Mouse (Mus musculus): ENCODE measurements around the gene Nkx2-3. TPM values are rescaled to one million over a fixed set of nuclear protein-coding genes. Genes with fewer than 3 reads are reported as not detected.

Nkx2-3 gene
- total and polyA plus RNA-seq, 2 experiments from 2014 or later, result not detected

DNA sequence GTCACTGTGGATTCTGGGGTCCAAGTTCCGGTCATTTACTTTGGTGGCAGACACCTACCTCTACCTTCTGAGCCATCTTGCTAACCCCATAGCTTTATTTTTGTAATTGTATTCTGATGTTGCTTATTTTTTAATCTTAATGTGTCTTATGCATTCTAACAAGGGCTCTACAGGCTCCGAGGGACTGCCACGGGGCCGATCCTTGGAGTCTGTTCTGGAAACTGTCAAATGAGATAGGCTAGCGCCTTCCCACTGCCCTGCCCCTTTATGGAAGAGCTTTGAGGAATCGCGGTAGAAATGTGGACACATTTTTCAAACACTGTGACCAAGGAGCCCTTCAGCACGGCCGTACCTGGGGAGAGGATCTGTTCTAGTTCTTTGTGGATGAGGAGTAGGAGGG, 30.7 kb downstream of the Nkx2-3 start:
- Histone ChIP-seq H3K27me3 (ENCODE audit: insufficient read depth, low read length) (no peaks in the 10 kb centered on the region), H3K4me2 (ENCODE audit: low read depth, low read length) (no peak overlapping the region), H3K9ac (replicated peaks; ENCODE audit: low read length) (no peak overlapping the region), H3K36me3 (ENCODE audit: insufficient read depth, low read length) (no peaks in the 10 kb centered on the region), H3K4me3 (ENCODE audit: low read length) (no peak overlapping the region), H3K27ac (no peak overlapping the region), H3K4me1 (ENCODE audit: insufficient read depth, low read length) (no peaks in the 10 kb centered on the region), H3K9me3 (ENCODE audit: low read length) (no peaks in the 10 kb centered on the region)
- ATAC-seq, result no peak
- no peak for DNase-seq (ENCODE audit: low spot score)
- 88% methylated on average over 9 of the region's 9 CpGs for WGBS
- TF ChIP-seq CTCF (IDR thresholded peaks at IDR 0.05; ENCODE audit: low read depth), result no peak

GRCm38 (mm10) chr19:43645508-43645907, 33.4 kb downstream of the Nkx2-3 start:
- Histone ChIP-seq H3K4me1 (ENCODE audit: insufficient read depth, low read length) (no peaks in the 10 kb centered on the region), H3K9me3 (ENCODE audit: low read length) (no peaks in the 10 kb centered on the region), H3K4me2 (ENCODE audit: low read depth, low read length) (no peak overlapping the region), H3K27ac (no peak overlapping the region), H3K27me3 (ENCODE audit: insufficient read depth, low read length) (no peaks in the 10 kb centered on the region), H3K9ac (replicated peaks; ENCODE audit: low read length) (no peak overlapping the region), H3K36me3 (ENCODE audit: insufficient read depth, low read length) (no peaks in the 10 kb centered on the region), H3K4me3 (ENCODE audit: low read length) (no peak overlapping the region)
- ATAC-seq, result no peak
- DNase-seq (ENCODE audit: low spot score), result no peak
- WGBS, result 93% methylated on average over 9 of the region's 9 CpGs
- no peak for TF ChIP-seq CTCF (IDR thresholded peaks at IDR 0.05; ENCODE audit: low read depth)

GRCm38 (mm10) chr19:43646852-43647251, 34.7 kb downstream of the Nkx2-3 start:
- Histone ChIP-seq H3K4me1 (ENCODE audit: insufficient read depth, low read length) (no peaks in the 10 kb centered on the region), H3K4me3 (ENCODE audit: low read length) (no peak overlapping the region), H3K27ac (no peak overlapping the region), H3K9ac (replicated peaks; ENCODE audit: low read length) (no peak overlapping the region), H3K4me2 (ENCODE audit: low read depth, low read length) (no peak overlapping the region), H3K36me3 (ENCODE audit: insufficient read depth, low read length) (no peaks in the 10 kb centered on the region), H3K9me3 (ENCODE audit: low read length) (no peaks in the 10 kb centered on the region), H3K27me3 (ENCODE audit: insufficient read depth, low read length) (no peaks in the 10 kb centered on the region)
- ATAC-seq (no peak), DNase-seq (ENCODE audit: low spot score) (no peak)
- no peak for TF ChIP-seq CTCF (IDR thresholded peaks at IDR 0.05; ENCODE audit: low read depth)
- 57% methylated on average over 7 of the region's 7 CpGs for WGBS

DNA sequence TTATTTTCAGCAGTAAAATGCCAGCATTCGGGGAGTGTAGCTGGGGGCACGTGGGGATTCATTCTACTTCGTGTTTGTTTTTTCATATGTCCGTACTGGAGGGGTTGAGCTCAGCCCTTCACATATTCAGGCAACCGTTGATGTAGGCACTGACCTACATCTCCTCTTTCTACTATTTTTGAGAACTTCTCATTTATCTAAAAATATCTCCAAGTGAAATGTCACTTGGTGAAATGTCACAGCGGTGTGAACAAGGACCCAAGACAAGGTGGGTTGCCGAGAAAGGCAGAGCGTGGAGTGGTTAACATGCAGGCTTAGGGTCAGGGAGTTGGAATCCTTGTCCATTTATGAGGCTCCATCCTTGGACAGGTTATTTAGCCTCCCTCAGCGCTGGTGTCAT, 35.1 kb downstream of the Nkx2-3 start:
- H3K36me3 ChIP-seq (ENCODE audit: insufficient read depth, low read length), result no peaks in the 10 kb centered on the region
- no peak overlapping the region for H3K27ac ChIP-seq
- no peaks in the 10 kb centered on the region for H3K27me3 ChIP-seq (ENCODE audit: insufficient read depth, low read length)
- no peak for ATAC-seq
- DNase-seq (ENCODE audit: low spot score), result no peak
- no peak overlapping the region for H3K9ac ChIP-seq (replicated peaks; ENCODE audit: low read length)
- no peak for TF ChIP-seq CTCF (IDR thresholded peaks at IDR 0.05; ENCODE audit: low read depth)
- no peak overlapping the region for H3K4me3 ChIP-seq (ENCODE audit: low read length)
- H3K9me3 ChIP-seq (ENCODE audit: low read length), result no peaks in the 10 kb centered on the region
- WGBS, result 87% methylated on average over 9 of the region's 9 CpGs
- H3K4me1 ChIP-seq (ENCODE audit: insufficient read depth, low read length), result no peaks in the 10 kb centered on the region
- H3K4me2 ChIP-seq (ENCODE audit: low read depth, low read length), result no peak overlapping the region

- DNase-seq (ENCODE audit: low spot score), result no peak
- Histone ChIP-seq H3K9me3 (ENCODE audit: low read length) (no peaks in the 10 kb centered on the region), H3K27ac (no peak overlapping the region), H3K4me1 (ENCODE audit: insufficient read depth, low read length) (no peaks in the 10 kb centered on the region), H3K4me2 (ENCODE audit: low read depth, low read length) (no peak overlapping the region), H3K27me3 (ENCODE audit: insufficient read depth, low read length) (no peaks in the 10 kb centered on the region), H3K36me3 (ENCODE audit: insufficient read depth, low read length) (no peaks in the 10 kb centered on the region), H3K9ac (replicated peaks; ENCODE audit: low read length) (no peak overlapping the region), H3K4me3 (ENCODE audit: low read length) (no peak overlapping the region)
- TF ChIP-seq CTCF (IDR thresholded peaks at IDR 0.05; ENCODE audit: low read depth), result no peak
- no peak for ATAC-seq
- 95% methylated on average over 4 of the region's 4 CpGs for WGBS
These were observed 36.2 kb downstream of the Nkx2-3 start for GRCm38 (mm10) chr19:43648343-43648742.

DNA sequence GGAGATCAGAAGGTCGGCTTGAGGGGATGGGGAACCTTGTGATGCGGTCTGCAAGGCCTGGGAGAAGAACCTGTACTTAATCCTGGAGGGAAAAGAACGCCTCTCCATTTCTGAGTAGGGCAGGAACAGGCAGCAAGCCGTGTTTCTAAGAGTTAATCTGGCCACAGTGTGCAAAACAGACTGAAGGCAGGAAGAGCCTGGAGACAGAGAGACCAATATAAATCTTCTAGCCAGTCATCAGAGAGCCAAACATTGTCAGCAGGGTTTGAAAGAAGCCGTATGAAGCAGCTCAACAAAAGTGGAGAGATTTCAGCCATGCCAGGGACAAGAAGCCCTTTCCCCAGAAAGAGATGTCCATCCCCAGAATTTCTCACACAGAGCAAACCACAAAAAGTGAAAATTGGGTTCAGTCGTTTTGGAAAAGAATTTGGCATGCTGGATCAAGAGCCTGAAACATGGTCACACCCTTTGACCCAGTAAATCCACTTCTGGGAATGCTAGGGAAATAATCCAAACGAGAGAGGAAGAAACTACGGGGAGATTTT, 39.2 kb downstream of the Nkx2-3 start:
- Histone ChIP-seq H3K27ac (no peak overlapping the region), H3K4me2 (ENCODE audit: low read depth, low read length) (no peak overlapping the region)
- 68% methylated on average over 8 of the region's 8 CpGs for WGBS

GRCm38 (mm10) chr19:43655735-43656492, 43.8 kb downstream of the Nkx2-3 start:
- peak; percentile 84 for DNase-seq (ENCODE audit: low spot score)
- TF ChIP-seq CTCF (IDR thresholded peaks at IDR 0.05; ENCODE audit: low read depth), result peak; percentile 91
- ATAC-seq, result peak; percentile 67; the same call in 1 of the 2 replicates
- Histone ChIP-seq H3K9ac (replicated peaks; ENCODE audit: low read length) (no peak overlapping the region), H3K4me2 (ENCODE audit: low read depth, low read length) (no peak overlapping the region), H3K4me3 (ENCODE audit: low read length) (no peak overlapping the region), H3K9me3 (ENCODE audit: low read length) (no peaks in the 10 kb centered on the region), H3K27ac (no peak overlapping the region), H3K4me1 (ENCODE audit: insufficient read depth, low read length) (no peaks in the 10 kb centered on the region), H3K36me3 (ENCODE audit: insufficient read depth, low read length) (no peaks in the 10 kb centered on the region), H3K27me3 (ENCODE audit: insufficient read depth, low read length) (no peaks in the 10 kb centered on the region)
- WGBS, result 37% methylated on average over 11 of the region's 11 CpGs

More for the DNA sequence above, 39.2 kb downstream of the Nkx2-3 start:
- Histone ChIP-seq H3K36me3 (ENCODE audit: insufficient read depth, low read length) (no peaks in the 10 kb centered on the region), H3K9ac (replicated peaks; ENCODE audit: low read length) (no peak overlapping the region), H3K9me3 (ENCODE audit: low read length) (no peaks in the 10 kb centered on the region), H3K27me3 (ENCODE audit: insufficient read depth, low read length) (no peaks in the 10 kb centered on the region), H3K4me1 (ENCODE audit: insufficient read depth, low read length) (no peaks in the 10 kb centered on the region), H3K4me3 (ENCODE audit: low read length) (no peak overlapping the region)
- no peak for TF ChIP-seq CTCF (IDR thresholded peaks at IDR 0.05; ENCODE audit: low read depth)
- no peak for DNase-seq (ENCODE audit: low spot score)
- no peak for ATAC-seq
